Mouse (Mus musculus) stomach, embryonic 16.5 days (tissue): ENCODE data around the gene Zc3h10. TPM values are rescaled to one million over a fixed set of nuclear protein-coding genes. Genes with fewer than 3 reads are reported as not detected.
A peak's percentile ranks its signal among the peaks of the same experiment; 100 is the strongest.

Source experiments
- ATAC-seq: fragments of 200-750 bp; cut with Nextera tagmentation; 2 replicates; pipeline ENCODE4 v1.8.0; 2017; ENCODE audit warnings: moderate number of reproducible peaks, moderate TSS enrichment; ENCODE audit not compliant: insufficient read depth, low FRiP score
- H3K27ac ChIP-seq: fragments of 300-500 bp; sonication (generic); 2 replicates; pipeline ENCODE4 v1.5.1; 2014; ENCODE audit warnings: low read length
- H3K27me3 ChIP-seq: fragments of 300-500 bp; sonication (generic); 2 replicates; pipeline ENCODE4 v1.6.1; 2014; ENCODE audit warnings: low read length, control low read depth, mixed read lengths; ENCODE audit not compliant: control insufficient read depth, insufficient read depth
- H3K36me3 ChIP-seq: fragments of 300-500 bp; sonication (generic); 2 replicates; pipeline ENCODE4 v1.6.1; 2014; ENCODE audit warnings: low read length; ENCODE audit not compliant: control insufficient read depth, insufficient read depth
- H3K4me1 ChIP-seq: fragments of 300-500 bp; sonication (generic); 2 replicates; pipeline ENCODE4 v1.6.1; 2014; ENCODE audit warnings: low read length, control low read depth, mixed read lengths; ENCODE audit not compliant: control insufficient read depth, insufficient read depth
- H3K4me2 ChIP-seq: fragments of 300-500 bp; sonication (generic); 2 replicates; pipeline ENCODE4 v1.6.1; 2014; ENCODE audit warnings: low read depth, low read length, mixed read lengths
- H3K4me3 ChIP-seq: fragments of 300-500 bp; sonication (generic); replicated peaks from 2 replicates; pipeline ENCODE4 v1.5.1; 2014; ENCODE audit warnings: mild to moderate bottlenecking, low read length
- H3K9ac ChIP-seq: fragments of 300-500 bp; sonication (generic); 2 replicates; pipeline ENCODE4 v1.6.1; 2014; ENCODE audit warnings: low read length
- H3K9me3 ChIP-seq: fragments of 300-500 bp; sonication (generic); replicated peaks from 2 replicates; pipeline ENCODE4 v1.6.1; 2016; ENCODE audit warnings: low read length, control low read depth; ENCODE audit not compliant: control insufficient read depth
- WGBS: fragments of 180-500 bp; shearing (Covaris S2); extraction: QIAGEN DNeasy Blood & Tissue Kit; methylation state at CpG from one replicate; pipeline ENCODE4 v1.1.7; 2014; 5-methylcytosine and 5-hydroxymethylcytosine counted together
- polyA plus RNA-seq: library from polyadenylated mRNA; unstranded; fragments of >200 nt; fragmentation: Nextera tagmentation; extraction: Ambion mirVana; gene quantifications from 2 replicates; pipeline ENCODE4 v1.2.1, GENCODE M21; 2015

Zc3h10 gene
- polyA plus RNA-seq, 1 experiment from 2014 or later = 10.7 TPM

DNA sequence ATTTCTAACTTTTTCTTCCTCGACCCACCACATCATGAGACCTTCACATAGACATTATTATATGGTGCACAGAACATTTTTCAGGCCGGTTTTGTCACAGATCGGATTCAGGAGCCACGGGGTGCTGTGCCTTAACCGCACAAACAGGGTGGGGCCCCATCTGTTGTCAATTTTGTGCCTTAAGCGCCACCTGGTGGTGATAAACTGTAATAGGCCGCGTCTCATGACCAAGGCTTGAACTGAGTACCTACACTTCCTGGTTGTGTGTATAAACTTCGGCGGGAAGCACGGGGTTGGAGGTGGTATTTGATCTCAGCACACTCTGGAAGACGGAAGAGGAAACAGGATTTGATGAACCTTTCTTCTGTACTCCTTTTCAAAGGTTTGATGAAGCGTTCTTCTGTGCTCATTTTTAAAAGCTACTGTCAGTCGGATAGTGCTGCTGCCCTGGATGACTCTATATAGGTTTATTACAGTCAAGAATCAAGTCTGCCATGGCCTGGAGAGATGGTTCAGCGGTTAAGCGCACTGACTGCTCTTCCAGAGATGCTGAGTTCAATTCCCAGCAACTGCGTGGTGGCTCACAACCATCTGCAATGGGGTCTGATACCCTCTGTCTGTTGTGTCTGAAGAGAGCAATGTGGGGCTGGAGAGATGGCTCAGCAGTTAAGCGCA lies 11.2 kb downstream of the Zc3h10 start:
- H3K4me1 ChIP-seq = no peaks in the 10 kb centered on the region
- ATAC-seq = peak; percentile 92
- no peaks in the 10 kb centered on the region for H3K27me3 ChIP-seq
- H3K36me3 ChIP-seq = no peaks in the 10 kb centered on the region
- H3K9me3 ChIP-seq = no peaks in the 10 kb centered on the region
- peak overlapping the region; percentile 27 for H3K4me3 ChIP-seq
- peak overlapping the region; percentile 46; the same call in 1 of the 2 replicates for H3K27ac ChIP-seq
- H3K9ac ChIP-seq = peak overlapping the region; percentile 43; the same call in 1 of the 2 replicates
- peak overlapping the region; percentile 51 for H3K4me2 ChIP-seq
- 13% methylated on average over 18 of the region's 18 CpGs for WGBS

DNA sequence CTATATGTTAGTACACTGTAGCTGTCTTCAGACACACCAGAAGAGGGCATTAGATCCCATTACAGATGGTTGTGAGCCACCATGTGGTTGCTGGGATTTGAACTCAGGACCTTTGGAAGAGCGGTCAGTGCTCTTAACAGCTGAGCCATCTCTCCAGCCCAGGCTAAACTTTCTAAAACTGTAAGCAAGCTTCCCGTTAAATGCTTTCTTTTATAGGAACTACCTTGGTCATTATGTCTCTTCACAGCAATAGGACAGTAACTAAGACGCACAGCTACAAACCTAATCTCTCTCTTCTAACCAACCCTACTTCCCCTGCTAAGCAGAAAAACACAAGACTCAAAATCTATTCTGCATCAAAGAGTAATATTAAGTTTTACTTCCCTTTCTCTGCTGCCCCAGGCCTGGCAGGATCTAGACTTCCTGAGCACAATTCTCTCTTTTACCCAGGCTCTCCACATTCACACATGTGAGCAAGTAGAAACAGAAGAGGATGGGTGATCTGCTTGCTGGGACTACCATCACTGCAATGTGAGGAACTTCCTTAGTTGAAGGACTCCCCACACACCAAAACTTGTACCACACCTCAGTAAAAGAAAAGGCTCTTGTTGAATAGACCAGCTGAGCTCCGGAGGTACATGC lies 11.8 kb downstream of the Zc3h10 start:
- ATAC-seq = no peak
- Histone ChIP-seq H3K4me3 (peak overlapping the region; percentile 27), H3K27me3 (no peaks in the 10 kb centered on the region), H3K27ac (peak overlapping the region; percentile 46), H3K36me3 (no peaks in the 10 kb centered on the region), H3K4me2 (peak overlapping the region; percentile 51), H3K9me3 (no peaks in the 10 kb centered on the region), H3K4me1 (no peaks in the 10 kb centered on the region), H3K9ac (peak overlapping the region; percentile 43; the same call in 1 of the 2 replicates)
- WGBS = 77% methylated on average over 4 of the region's 4 CpGs

DNA sequence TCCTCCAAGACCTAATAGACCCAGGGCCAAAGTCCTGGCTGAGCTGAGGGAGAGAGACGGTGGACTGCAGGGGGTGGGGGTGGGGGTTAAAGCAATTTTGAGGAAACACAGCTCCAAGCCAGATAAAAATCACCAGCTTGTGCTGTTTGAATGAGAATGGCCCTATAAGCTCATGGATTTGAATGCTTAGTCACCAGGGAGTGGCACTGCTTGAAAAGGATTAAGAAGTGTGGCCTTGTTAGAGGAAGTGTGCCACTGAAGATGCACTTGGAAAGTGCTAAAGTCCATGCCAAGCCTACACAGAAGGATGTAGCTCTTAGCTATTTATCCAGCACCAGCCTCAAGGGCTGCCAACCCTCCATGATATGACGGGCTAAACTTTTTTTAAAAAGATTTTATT lies 12.4 kb downstream of the Zc3h10 start:
- 74% methylated on average over 2 of the region's 2 CpGs for WGBS
- Histone ChIP-seq H3K9me3 (no peaks in the 10 kb centered on the region), H3K36me3 (no peaks in the 10 kb centered on the region), H3K4me3 (no peak overlapping the region), H3K27me3 (no peaks in the 10 kb centered on the region), H3K27ac (no peak overlapping the region), H3K9ac (no peak overlapping the region), H3K4me1 (no peaks in the 10 kb centered on the region), H3K4me2 (no peak overlapping the region)
- no peak for ATAC-seq

DNA sequence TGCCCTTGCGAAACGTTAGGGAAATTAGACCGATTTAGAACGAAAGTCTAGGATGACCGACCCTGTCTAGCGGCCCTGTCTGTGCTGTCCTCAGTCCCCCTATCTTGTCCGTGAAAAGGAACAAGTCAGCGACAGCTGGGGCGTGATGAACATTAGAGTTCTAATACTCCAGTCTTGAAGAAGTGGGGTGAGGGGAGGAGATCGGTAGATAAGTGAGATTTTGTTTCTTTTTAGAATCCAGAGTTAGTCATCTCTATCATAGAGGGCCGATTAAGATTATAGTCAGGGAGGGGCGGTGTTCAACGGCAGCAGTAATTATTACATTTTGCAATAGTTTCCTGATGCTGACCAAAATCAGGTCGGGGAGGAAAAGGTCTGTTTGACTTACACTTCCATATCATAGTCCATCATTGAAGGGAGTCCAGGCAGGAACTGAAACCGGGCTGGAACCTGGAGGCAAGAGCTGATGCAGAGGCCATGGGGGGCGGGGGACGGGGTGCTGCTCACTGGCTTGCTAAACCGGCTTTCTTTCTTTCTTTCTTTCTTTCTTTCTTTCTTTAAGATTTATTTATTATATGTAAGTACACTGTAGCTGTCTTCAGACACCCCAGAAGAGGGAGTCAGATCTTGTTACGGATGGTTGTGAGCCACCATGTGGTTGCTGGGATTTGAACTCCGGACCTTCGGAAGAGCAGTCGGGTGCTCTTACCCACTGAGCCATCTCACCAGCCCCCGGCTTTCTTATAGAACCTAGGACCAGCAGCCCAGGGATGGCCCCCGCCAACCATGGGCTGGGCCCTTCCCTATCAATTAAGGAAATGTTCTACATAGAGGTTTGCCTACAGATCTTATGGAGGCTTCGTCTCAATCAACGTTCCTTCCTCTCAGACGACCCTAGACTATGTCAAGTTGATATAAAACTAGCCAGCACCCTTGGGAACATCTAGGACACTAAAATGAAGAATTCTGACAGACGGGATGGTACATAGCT lies 20.9 kb downstream of the Zc3h10 start:
- H3K9me3 ChIP-seq = no peaks in the 10 kb centered on the region
- peak overlapping the region; percentile 75 for H3K9ac ChIP-seq
- no peaks in the 10 kb centered on the region for H3K27me3 ChIP-seq
- no peaks in the 10 kb centered on the region for H3K36me3 ChIP-seq
- 27% methylated on average over 28 of the region's 28 CpGs for WGBS
- ATAC-seq = no peak
- H3K27ac ChIP-seq = peak overlapping the region; percentile 90
- H3K4me3 ChIP-seq = peak overlapping the region; percentile 84
- peak overlapping the region; percentile 95 for H3K4me2 ChIP-seq
- H3K4me1 ChIP-seq = peaks cover 15% of the 10 kb centered on the region

DNA sequence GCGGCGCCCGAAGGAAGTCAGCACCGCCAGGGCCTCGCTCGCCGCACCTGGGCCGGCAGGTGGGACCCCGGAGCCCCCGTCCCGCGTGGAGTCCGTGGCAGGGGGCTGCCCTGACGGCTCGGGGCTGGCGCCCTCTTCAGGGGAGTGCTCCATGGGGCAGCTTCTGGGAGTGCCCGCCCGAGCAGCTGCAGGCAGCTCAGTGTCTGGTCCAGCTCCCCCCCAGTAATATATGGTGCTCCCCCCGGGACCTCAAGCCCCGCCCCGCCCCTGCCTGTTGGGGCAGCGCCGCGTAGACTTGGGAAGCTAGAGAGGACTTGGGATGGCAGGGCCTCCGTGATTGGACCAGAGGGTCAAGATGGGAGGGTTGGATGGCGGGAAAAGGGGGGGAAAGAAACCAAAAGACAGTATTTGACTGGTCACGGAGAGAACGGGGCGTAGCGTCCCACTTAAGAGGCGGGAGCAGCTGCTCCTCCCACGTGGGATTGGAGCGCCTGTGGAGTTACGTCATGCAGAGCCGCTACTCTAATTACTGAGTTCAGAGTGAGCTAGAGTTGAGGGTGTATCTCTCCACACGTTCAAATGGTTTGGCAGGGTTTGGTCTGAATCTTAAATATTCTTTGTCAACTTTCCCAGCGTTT lies 21.8 kb downstream of the Zc3h10 start, which contains the start of gene Esyt1:
Esyt1 (minus strand) TSS at position 201 of the 638 bp plus-strand sequence.
- H3K36me3 ChIP-seq = no peaks in the 10 kb centered on the region
- peak within 1 kb of the TSS; percentile 91 for H3K27ac ChIP-seq
- no peaks in the 10 kb centered on the region for H3K27me3 ChIP-seq
- H3K4me2 ChIP-seq = peak within 1 kb of the TSS; percentile 95
- ATAC-seq = peak; percentile 98
- peaks cover 15% of the 10 kb centered on the region for H3K4me1 ChIP-seq
- no peaks in the 10 kb centered on the region for H3K9me3 ChIP-seq
- H3K9ac ChIP-seq = peak within 1 kb of the TSS; percentile 93
- peak within 1 kb of the TSS; percentile 84 for H3K4me3 ChIP-seq
- WGBS = under 1% methylated on average over 37 of the region's 37 CpGs

DNA sequence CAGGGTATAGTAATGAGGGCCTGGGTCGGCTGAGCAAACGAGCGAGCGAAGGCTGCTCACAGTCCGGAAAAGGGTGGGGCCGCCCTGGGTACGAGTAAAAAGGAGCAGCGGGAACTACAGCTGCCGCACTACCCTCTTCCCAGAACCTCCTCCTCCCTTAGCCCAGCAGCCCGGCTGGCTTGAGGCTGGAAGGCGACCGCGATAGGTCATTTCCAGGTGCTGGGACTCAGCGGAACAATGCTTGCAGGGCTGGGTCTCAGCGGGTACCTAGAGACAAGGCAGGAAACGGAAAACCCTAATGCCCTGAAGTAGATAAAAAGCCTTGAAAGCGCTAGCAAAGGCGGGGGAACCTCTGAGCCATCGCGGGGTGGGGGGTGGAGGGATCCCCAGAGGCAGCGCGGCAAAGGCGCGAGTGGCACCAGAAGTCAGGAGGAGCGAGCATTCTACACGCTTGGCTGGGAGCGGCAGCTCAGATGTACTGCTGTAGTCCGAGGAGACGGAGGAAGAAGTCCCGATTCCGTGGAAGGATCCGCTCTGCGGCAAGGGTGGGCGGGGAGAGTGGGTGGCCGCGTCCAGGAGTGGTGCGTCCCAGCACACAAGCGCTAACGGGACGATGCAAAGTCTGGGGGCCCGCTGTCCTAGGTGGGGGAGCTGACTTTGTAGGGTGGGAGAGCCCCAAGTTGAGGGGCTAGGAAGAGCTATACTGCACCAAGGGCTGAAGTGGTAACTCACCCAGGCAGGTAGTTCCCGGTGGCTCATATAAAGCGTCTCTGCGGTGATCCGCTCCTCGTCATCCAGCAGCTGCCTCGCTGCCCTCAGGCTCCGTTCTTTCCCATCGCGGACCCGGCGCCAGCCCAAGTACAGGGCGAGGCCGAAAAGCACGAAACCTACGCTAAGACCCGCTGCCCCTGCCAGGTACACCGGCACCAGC lies 22.6 kb downstream of the Zc3h10 start:
- peak; percentile 24; the same call in 1 of the 2 replicates for ATAC-seq

DNA sequence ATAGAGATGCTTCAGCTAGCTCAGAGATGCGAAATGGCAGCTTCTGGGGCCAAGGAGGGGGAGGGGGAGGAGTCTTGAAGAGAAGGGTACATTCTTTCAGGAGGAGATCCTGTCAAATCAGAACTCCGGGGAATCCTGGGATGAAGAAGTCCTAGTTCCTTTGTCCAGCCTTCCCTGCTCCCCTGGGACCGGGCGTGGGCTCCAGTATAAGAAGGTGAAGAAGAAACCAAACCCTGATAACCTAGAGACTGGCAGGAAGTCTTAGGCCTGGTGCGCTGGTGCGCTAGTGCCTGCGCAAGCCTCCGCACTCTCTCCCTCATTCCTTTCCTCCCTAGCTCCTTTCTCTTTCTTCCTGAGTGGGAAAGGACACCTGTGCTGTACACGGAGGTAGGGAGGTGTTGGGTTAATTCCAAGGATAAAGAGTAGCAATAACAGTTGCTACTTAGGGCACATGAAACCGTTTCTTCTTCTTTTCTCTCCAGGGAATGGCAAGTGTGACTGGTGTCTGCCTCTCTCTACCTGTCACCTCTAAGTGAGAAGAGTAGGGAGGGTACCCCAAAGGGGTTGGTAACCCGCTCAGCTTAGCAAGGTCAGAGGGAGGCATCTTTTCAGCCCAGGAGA lies 23.4 kb downstream of the Zc3h10 start:
- peak overlapping the region; percentile 95 for H3K4me2 ChIP-seq
- peaks cover 5% of the 10 kb centered on the region; the same call in 1 of the 2 replicates for H3K36me3 ChIP-seq
- H3K27ac ChIP-seq = peak overlapping the region; percentile 91
- peak overlapping the region; percentile 84 for H3K4me3 ChIP-seq
- no peaks in the 10 kb centered on the region for H3K27me3 ChIP-seq
- no peak for ATAC-seq
- 22% methylated on average over 11 of the region's 11 CpGs for WGBS
- H3K9me3 ChIP-seq = no peaks in the 10 kb centered on the region
- H3K9ac ChIP-seq = peak overlapping the region; percentile 93
- peaks cover 15% of the 10 kb centered on the region for H3K4me1 ChIP-seq

More for the DNA sequence above, 22.6 kb downstream of the Zc3h10 start:
- Histone ChIP-seq H3K4me2 (peak overlapping the region; percentile 95), H3K9me3 (no peaks in the 10 kb centered on the region), H3K27me3 (no peaks in the 10 kb centered on the region), H3K27ac (peak overlapping the region; percentile 91), H3K36me3 (peaks cover 5% of the 10 kb centered on the region; the same call in 1 of the 2 replicates), H3K9ac (peak overlapping the region; percentile 93), H3K4me1 (peaks cover 15% of the 10 kb centered on the region), H3K4me3 (peak overlapping the region; percentile 84)
- under 1% methylated on average over 58 of the region's 58 CpGs for WGBS
